Mouse (Mus musculus): ENCODE results near the gene C1rb.
"Not testable (repeated sequence)": the region's sequence is repeated elsewhere in the genome, so short reads cannot be mapped to it uniquely, and the experiment has no call there.

C1rb gene

DNA sequence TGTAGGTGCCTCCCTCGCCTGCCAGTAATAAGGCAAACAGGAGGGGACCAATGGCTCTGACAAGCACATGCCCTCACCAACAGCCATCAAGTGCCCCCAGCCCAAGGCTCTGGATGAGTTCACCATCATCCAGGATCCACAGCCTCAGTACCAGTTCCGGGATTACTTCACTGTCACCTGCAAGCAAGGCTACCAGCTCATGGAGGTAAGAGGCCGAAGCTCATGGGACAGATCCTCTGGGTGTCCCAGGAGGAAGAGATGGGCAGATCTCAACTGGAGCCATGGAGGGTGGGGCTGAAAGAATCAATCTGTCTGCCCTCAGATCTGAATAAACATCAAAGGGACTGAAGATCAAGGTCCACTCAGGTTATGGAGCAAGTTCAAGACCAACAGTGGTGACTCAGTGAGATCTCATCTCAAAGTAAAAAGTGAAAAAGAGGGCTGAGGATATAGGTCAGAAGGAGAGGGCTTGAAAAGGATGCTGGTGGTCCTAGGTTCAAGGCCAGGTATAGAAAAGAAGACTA, 5.1 kb downstream of the C1rb start:
- DNase-seq (ENCODE audit: low read depth, low spot score); H3K27me3 ChIP-seq (ENCODE audit: control insufficient read depth, insufficient read depth, low read length, poor library complexity, severe bottlenecking); H3K36me3 ChIP-seq (ENCODE audit: control insufficient read depth, insufficient read depth, low read length, poor library complexity, severe bottlenecking): not testable (repeated sequence)

- DNase-seq (ENCODE audit: low read depth, low spot score); H3K36me3 ChIP-seq (ENCODE audit: control insufficient read depth, insufficient read depth, low read length, poor library complexity, severe bottlenecking); H3K27me3 ChIP-seq (ENCODE audit: control insufficient read depth, insufficient read depth, low read length, poor library complexity, severe bottlenecking): not testable (repeated sequence)
Measured at GRCm38 (mm10) chr6:124580155-124580554, 10.1 kb downstream of the C1rb start.

DNA sequence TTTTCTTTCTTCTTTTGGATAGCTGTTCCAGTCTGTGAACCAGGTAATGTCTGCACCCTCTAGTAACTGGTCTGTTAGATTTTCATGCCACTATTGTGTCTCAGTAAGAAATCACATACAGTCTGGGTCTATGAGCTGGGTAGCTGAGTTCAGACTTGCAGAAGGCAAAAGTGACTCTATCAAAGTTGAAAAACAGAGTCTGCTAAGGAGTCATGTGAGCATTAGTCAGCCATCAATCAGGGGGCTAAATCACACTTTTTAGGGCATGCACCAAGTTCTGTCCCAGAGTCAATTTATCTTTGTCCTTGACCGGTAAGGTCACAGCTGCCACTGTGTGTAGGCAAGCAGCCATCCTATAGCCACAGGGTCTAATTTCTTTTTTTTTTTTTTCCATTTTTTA, 12.1 kb downstream of the C1rb start:
- DNase-seq (ENCODE audit: low read depth, low spot score) = no peak
- H3K27me3 ChIP-seq (ENCODE audit: control insufficient read depth, insufficient read depth, low read length, poor library complexity, severe bottlenecking) = no peaks in the 10 kb centered on the region
- no peaks in the 10 kb centered on the region for H3K36me3 ChIP-seq (ENCODE audit: control insufficient read depth, insufficient read depth, low read length, poor library complexity, severe bottlenecking)

DNA sequence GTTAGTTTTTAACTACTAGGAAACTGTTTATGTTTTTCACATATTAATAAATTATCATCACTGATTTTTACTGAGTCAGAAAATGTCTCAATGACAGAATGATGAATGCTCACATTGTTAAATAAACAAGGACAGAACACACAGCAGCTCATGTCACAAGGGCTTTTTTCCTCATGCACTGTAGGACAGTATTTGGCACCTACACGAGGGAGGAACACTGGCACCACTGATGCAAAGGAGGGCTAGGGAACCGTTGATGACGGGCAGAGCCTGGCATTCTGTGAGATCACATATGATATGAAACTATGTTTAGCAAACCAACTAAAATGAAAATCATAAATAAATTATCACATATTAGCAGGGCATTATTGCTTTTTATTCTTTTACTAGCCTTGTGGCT, 14.8 kb downstream of the C1rb start:
- no peak for DNase-seq (ENCODE audit: low read depth, low spot score)
- Histone ChIP-seq H3K27me3 (ENCODE audit: control insufficient read depth, insufficient read depth, low read length, poor library complexity, severe bottlenecking) (no peaks in the 10 kb centered on the region), H3K36me3 (ENCODE audit: control insufficient read depth, insufficient read depth, low read length, poor library complexity, severe bottlenecking) (no peaks in the 10 kb centered on the region)

DNA sequence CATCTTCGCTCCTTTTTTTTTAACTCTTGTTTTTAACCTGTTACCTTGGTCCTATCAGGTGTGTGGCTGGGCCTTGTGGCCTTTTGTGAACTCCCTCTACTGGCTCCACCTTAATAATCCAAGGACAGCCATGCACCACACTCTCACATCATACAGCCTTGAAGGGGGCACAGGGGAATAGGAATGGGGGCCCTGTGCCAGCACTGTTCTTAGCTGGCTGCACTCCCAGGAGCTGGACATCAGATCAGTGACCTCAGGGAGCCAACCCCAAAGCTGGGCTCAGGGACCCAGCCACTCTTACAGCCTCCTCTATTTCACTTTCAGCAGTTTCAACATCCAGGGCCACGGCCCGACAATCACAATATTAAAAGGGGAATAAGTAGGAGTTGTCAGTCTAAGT, 15.7 kb downstream of the C1rb start:
- no peaks in the 10 kb centered on the region for H3K27me3 ChIP-seq (ENCODE audit: control insufficient read depth, insufficient read depth, low read length, poor library complexity, severe bottlenecking)
- no peak for DNase-seq (ENCODE audit: low read depth, low spot score)
- no peaks in the 10 kb centered on the region for H3K36me3 ChIP-seq (ENCODE audit: control insufficient read depth, insufficient read depth, low read length, poor library complexity, severe bottlenecking)

DNA sequence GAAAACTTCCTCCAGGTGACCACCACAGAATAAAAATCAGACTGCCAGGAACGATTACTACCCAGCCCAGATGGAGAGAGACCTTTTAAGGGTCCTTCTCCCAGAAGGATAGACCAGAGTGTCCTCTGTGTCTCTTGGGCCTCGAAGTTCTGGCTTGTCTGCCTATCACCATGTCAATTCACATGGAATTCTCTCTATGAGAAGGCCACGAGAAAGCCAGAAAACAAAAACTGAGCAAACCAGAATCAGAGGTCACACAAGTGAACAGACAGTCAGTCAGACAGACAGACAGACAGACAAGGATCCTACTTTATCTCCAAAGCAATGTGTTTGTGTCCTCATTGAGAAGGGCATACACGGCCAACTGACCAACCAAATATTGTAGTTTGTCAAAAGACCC, 16.2 kb downstream of the C1rb start:
- no peak for DNase-seq (ENCODE audit: low read depth, low spot score)
- H3K27me3 ChIP-seq (ENCODE audit: control insufficient read depth, insufficient read depth, low read length, poor library complexity, severe bottlenecking) = no peaks in the 10 kb centered on the region
- H3K36me3 ChIP-seq (ENCODE audit: control insufficient read depth, insufficient read depth, low read length, poor library complexity, severe bottlenecking) = no peaks in the 10 kb centered on the region

DNA sequence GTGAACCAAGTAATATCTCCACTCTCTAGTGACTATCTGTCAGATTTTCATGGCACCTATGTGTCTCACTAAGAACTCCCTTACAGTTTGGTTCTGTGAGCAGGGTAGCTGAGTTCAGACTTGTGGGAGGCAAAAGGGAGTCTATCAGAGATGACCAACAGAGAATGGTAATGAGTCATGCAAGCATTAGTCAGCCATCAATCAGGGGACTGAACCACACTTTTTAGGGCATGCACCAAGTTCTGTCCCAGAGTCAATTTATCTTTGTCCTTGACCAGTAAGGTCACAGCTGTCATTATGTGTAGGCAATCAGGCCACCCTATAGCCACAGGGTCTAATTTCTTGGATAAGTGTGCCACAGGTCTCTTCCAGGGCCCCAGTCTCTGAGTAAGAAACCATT, 18.7 kb downstream of the C1rb start:
- Histone ChIP-seq H3K27me3 (ENCODE audit: control insufficient read depth, insufficient read depth, low read length, poor library complexity, severe bottlenecking) (no peaks in the 10 kb centered on the region), H3K36me3 (ENCODE audit: control insufficient read depth, insufficient read depth, low read length, poor library complexity, severe bottlenecking) (no peaks in the 10 kb centered on the region)
- DNase-seq (ENCODE audit: low read depth, low spot score) = no peak

GRCm38 (mm10) chr6:124592186-124592700, 22.1 kb downstream of the C1rb start:
- Histone ChIP-seq H3K27me3 (ENCODE audit: control insufficient read depth, insufficient read depth, low read length, poor library complexity, severe bottlenecking) (no peaks in the 10 kb centered on the region), H3K36me3 (ENCODE audit: control insufficient read depth, insufficient read depth, low read length, poor library complexity, severe bottlenecking) (no peaks in the 10 kb centered on the region)
- DNase-seq (ENCODE audit: low read depth, low spot score) = no peak

DNA sequence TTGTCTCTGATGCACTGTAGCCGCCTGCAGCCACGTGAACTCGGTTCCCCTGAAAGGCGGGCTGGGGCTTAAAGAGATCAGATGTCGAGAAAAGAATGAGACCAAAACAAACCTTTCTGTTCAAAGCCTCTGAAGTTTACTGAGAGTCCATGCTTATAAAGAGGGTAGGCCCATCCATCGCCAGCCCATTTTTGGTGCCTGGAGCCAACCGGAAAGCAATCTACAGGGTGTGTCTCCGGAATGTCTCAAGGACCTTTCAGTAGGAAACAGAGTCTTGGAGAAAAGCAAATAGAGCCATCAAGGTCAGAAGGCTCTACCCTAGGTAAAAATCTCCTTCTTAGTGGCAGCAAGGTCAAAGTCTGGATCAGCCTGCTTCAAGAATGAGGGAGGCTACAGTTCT, 23.0 kb downstream of the C1rb start:
- Histone ChIP-seq H3K27me3 (ENCODE audit: control insufficient read depth, insufficient read depth, low read length, poor library complexity, severe bottlenecking) (no peaks in the 10 kb centered on the region), H3K36me3 (ENCODE audit: control insufficient read depth, insufficient read depth, low read length, poor library complexity, severe bottlenecking) (no peaks in the 10 kb centered on the region)

DNA sequence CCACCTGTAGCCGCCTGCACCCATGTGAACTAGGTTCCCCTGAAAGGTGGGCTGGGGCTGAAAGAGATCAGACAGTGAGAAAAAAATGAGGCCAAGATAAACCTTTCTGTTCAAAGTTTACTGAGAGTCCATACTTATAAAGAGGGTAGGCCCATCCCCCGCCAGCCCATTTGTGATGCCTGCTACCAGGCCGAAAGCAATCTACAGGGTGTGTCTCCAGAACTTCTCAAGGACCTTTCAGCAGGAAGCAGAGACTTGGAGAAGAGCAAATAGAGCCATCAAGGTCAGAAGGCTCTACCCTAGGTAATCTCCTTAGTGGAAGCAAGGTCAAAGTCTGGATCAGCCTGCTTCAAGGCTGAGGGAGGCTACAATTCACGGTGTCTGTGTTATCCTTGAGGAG, 31.9 kb downstream of the C1rb start:
- Histone ChIP-seq H3K27me3 (ENCODE audit: control insufficient read depth, insufficient read depth, low read length, poor library complexity, severe bottlenecking) (no peaks in the 10 kb centered on the region), H3K36me3 (ENCODE audit: control insufficient read depth, insufficient read depth, low read length, poor library complexity, severe bottlenecking) (no peaks in the 10 kb centered on the region)
- no peak for DNase-seq (ENCODE audit: low read depth, low spot score)

More for the DNA sequence above, 23.0 kb downstream of the C1rb start:
- DNase-seq (ENCODE audit: low read depth, low spot score) = no peak

GRCm38 (mm10) chr6:124625612-124626011, 55.5 kb downstream of the C1rb start:
- no peak for DNase-seq (ENCODE audit: low read depth, low spot score)
- no peaks in the 10 kb centered on the region for H3K27me3 ChIP-seq (ENCODE audit: control insufficient read depth, insufficient read depth, low read length, poor library complexity, severe bottlenecking)
- H3K36me3 ChIP-seq (ENCODE audit: control insufficient read depth, insufficient read depth, low read length, poor library complexity, severe bottlenecking) = no peaks in the 10 kb centered on the region

GRCm38 (mm10) chr6:124626184-124626583, 56.1 kb downstream of the C1rb start:
- not testable (repeated sequence) for DNase-seq (ENCODE audit: low read depth, low spot score); H3K36me3 ChIP-seq (ENCODE audit: control insufficient read depth, insufficient read depth, low read length, poor library complexity, severe bottlenecking); H3K27me3 ChIP-seq (ENCODE audit: control insufficient read depth, insufficient read depth, low read length, poor library complexity, severe bottlenecking)

GRCm38 (mm10) chr6:124630763-124631162, 60.7 kb downstream of the C1rb start:
- H3K27me3 ChIP-seq (ENCODE audit: control insufficient read depth, insufficient read depth, low read length, poor library complexity, severe bottlenecking) = no peaks in the 10 kb centered on the region
- no peaks in the 10 kb centered on the region for H3K36me3 ChIP-seq (ENCODE audit: control insufficient read depth, insufficient read depth, low read length, poor library complexity, severe bottlenecking)
- DNase-seq (ENCODE audit: low read depth, low spot score) = no peak

Measured in splenic B cell, adult 2 months (primary cell).